Mouse (Mus musculus) E14TG2a.4 (cell line): ENCODE data around the gene Fam118a.
A peak's percentile ranks its signal among the peaks of the same experiment; 100 is the strongest.

ENCODE experiments used
- H3K27me3 ChIP-seq: 2 replicates; pipeline ENCODE4 v1.6.1; 2014; ENCODE audit warnings: low read length, control low read depth; ENCODE audit not compliant: insufficient read depth
- H3K36me3 ChIP-seq: 2 replicates; pipeline ENCODE4 v1.6.1; 2014; ENCODE audit warnings: low read length, control low read depth; ENCODE audit not compliant: insufficient read depth
- H3K4me1 ChIP-seq: replicated peaks from 2 replicates; pipeline ENCODE4 v1.6.1; 2014; ENCODE audit warnings: low read depth, low read length, control low read depth
- H3K4me3 ChIP-seq: replicated peaks from 2 replicates; pipeline ENCODE4 v1.5.1; 2014; ENCODE audit warnings: mild to moderate bottlenecking, low read length
- H3K9me3 ChIP-seq: 2 replicates; pipeline ENCODE4 v1.6.1; 2014; ENCODE audit warnings: low read length, control low read depth
- CTCF ChIP-seq: conservative IDR thresholded peaks from 2 replicates; pipeline ENCODE4 v1.5.1; 2014; ENCODE audit warnings: low read length
- NANOG ChIP-seq: IDR thresholded peaks from 2 replicates; pipeline ENCODE4 v1.6.1; 2014; ENCODE audit warnings: borderline replicate concordance, low read length, mixed read lengths
- POU5F1 ChIP-seq: IDR thresholded peaks from 2 replicates; pipeline ENCODE4 v1.6.1; 2014; ENCODE audit warnings: low read length, borderline replicate concordance

The Fam118a gene

GRCm38 (mm10) chr15:85000984-85001982 lies 27.5 kb upstream of the Fam118a start:
- peaks cover 22% of the 10 kb centered on the region for H3K4me1 ChIP-seq
- H3K27me3 ChIP-seq: peaks cover 23% of the 10 kb centered on the region
- H3K9me3 ChIP-seq: no peaks in the 10 kb centered on the region
- H3K36me3 ChIP-seq: no peaks in the 10 kb centered on the region
- H3K4me3 ChIP-seq: no peak overlapping the region
- no peak for TF ChIP-seq NANOG
- TF ChIP-seq CTCF: peak; percentile 73
- TF ChIP-seq POU5F1: no peak

GRCm38 (mm10) chr15:85009666-85010065 lies 19.1 kb upstream of the Fam118a start:
- Histone ChIP-seq H3K4me1 (peaks cover 20% of the 10 kb centered on the region), H3K27me3 (peaks cover 6% of the 10 kb centered on the region; the same call in 1 of the 2 replicates), H3K9me3 (0 out of 2 replicates have a peak, but pooled peaks cover 3% of the 10 kb centered on the region), H3K4me3 (no peak overlapping the region), H3K36me3 (no peaks in the 10 kb centered on the region)
- TF ChIP-seq NANOG: no peak
- TF ChIP-seq POU5F1: no peak
- no peak for TF ChIP-seq CTCF

GRCm38 (mm10) chr15:85011895-85012661 lies 16.7 kb upstream of the Fam118a start:
- Histone ChIP-seq H3K36me3 (no peaks in the 10 kb centered on the region), H3K4me3 (no peak overlapping the region), H3K9me3 (0 out of 2 replicates have a peak, but pooled peaks cover 3% of the 10 kb centered on the region), H3K27me3 (peaks cover 26% of the 10 kb centered on the region), H3K4me1 (peaks cover 18% of the 10 kb centered on the region)
- TF ChIP-seq CTCF (no peak), POU5F1 (no peak), NANOG (no peak)

GRCm38 (mm10) chr15:85012662-85013054 lies 16.1 kb upstream of the Fam118a start:
- H3K4me3 ChIP-seq: no peak overlapping the region
- peaks cover 32% of the 10 kb centered on the region for H3K27me3 ChIP-seq
- H3K4me1 ChIP-seq: peaks cover 21% of the 10 kb centered on the region
- no peak for TF ChIP-seq CTCF
- no peak for TF ChIP-seq NANOG
- no peak for TF ChIP-seq POU5F1
- H3K36me3 ChIP-seq: no peaks in the 10 kb centered on the region
- H3K9me3 ChIP-seq: 0 out of 2 replicates have a peak, but pooled peaks cover 3% of the 10 kb centered on the region

- Histone ChIP-seq H3K27me3 (peaks cover 62% of the 10 kb centered on the region), H3K9me3 (0 out of 2 replicates have a peak, but pooled peaks cover 3% of the 10 kb centered on the region), H3K36me3 (no peaks in the 10 kb centered on the region), H3K4me1 (peaks cover 21% of the 10 kb centered on the region), H3K4me3 (no peak overlapping the region)
- TF ChIP-seq NANOG (no peak), CTCF (no peak), POU5F1 (no peak)
Observed at GRCm38 (mm10) chr15:85015771-85016170, 13.0 kb upstream of the Fam118a start.

GRCm38 (mm10) chr15:85016951-85017664 lies 11.6 kb upstream of the Fam118a start, which contains the start of gene Upk3a:
Upk3a (plus strand) TSS chr15:85017141.
- H3K27me3 ChIP-seq: peaks cover 74% of the 10 kb centered on the region
- 0 out of 2 replicates have a peak, but pooled peaks cover 3% of the 10 kb centered on the region for H3K9me3 ChIP-seq
- no peak for TF ChIP-seq CTCF
- no peak for TF ChIP-seq POU5F1
- TF ChIP-seq NANOG: no peak
- H3K4me1 ChIP-seq: peaks cover 15% of the 10 kb centered on the region
- no peaks in the 10 kb centered on the region for H3K36me3 ChIP-seq
- peak within 1 kb of the TSS; percentile 35; the same call in 1 of the 2 replicates for H3K4me3 ChIP-seq

GRCm38 (mm10) chr15:85022211-85022610 lies 6.5 kb upstream of the Fam118a start:
- TF ChIP-seq CTCF: no peak
- TF ChIP-seq NANOG: no peak
- TF ChIP-seq POU5F1: no peak
- Histone ChIP-seq H3K4me1 (peaks cover 9% of the 10 kb centered on the region), H3K27me3 (peaks cover 61% of the 10 kb centered on the region), H3K36me3 (no peaks in the 10 kb centered on the region), H3K4me3 (no peak overlapping the region), H3K9me3 (no peaks in the 10 kb centered on the region)
